Mouse (Mus musculus) forebrain, embryonic 11.5 days (tissue): ENCODE data around the gene Zfp618. TPM values are rescaled to one million over a fixed set of nuclear protein-coding genes. Genes with fewer than 3 reads are reported as not detected.

Source experiments
- ATAC-seq: fragments of 200-750 bp; cut with Nextera tagmentation; replicated peaks from 2 replicates; pipeline ENCODE4 v1.8.0; 2017; ENCODE audit warnings: moderate TSS enrichment; ENCODE audit not compliant: low FRiP score
- DNase-seq: peaks from one replicate; pipeline ENCODE4 v3.0.0-alpha.2; 2017; ENCODE audit warnings: low spot score
- H3K27ac ChIP-seq: fragments of 300-500 bp; sonication (generic); 2 replicates; pipeline ENCODE4 v1.5.1; 2014; ENCODE audit warnings: low read depth, low read length
- H3K27me3 ChIP-seq: fragments of 300-500 bp; sonication (generic); 2 replicates; pipeline ENCODE4 v1.6.1; 2014; ENCODE audit warnings: mild to moderate bottlenecking, low read length, mixed read lengths; ENCODE audit not compliant: control insufficient read depth, insufficient read depth
- H3K36me3 ChIP-seq: fragments of 300-500 bp; sonication (generic); 2 replicates; pipeline ENCODE4 v1.6.1; 2014; ENCODE audit warnings: mild to moderate bottlenecking, low read length, moderate library complexity, mixed read lengths; ENCODE audit not compliant: control insufficient read depth, insufficient read depth
- H3K4me1 ChIP-seq: fragments of 300-500 bp; sonication (generic); replicated peaks from 2 replicates; pipeline ENCODE4 v1.6.1; 2014; ENCODE audit warnings: low read length, mixed read lengths; ENCODE audit not compliant: control insufficient read depth, insufficient read depth
- H3K4me2 ChIP-seq: fragments of 300-500 bp; sonication (generic); 2 replicates; pipeline ENCODE4 v1.6.1; 2014; ENCODE audit warnings: low read depth, mild to moderate bottlenecking, low read length, moderate library complexity, mixed read lengths; ENCODE audit not compliant: severe bottlenecking
- H3K4me3 ChIP-seq: fragments of 300-500 bp; sonication (generic); 2 replicates; pipeline ENCODE4 v1.5.1; 2014; ENCODE audit warnings: low read depth, low read length
- H3K9ac ChIP-seq: fragments of 300-500 bp; sonication (generic); 2 replicates; pipeline ENCODE4 v1.6.1; 2014; ENCODE audit warnings: low read length
- H3K9me3 ChIP-seq: fragments of 300-500 bp; sonication (generic); 2 replicates; pipeline ENCODE4 v1.6.1; 2016; ENCODE audit warnings: low read length, mixed read lengths; ENCODE audit not compliant: control insufficient read depth
- WGBS: fragments of 180-500 bp; shearing (Covaris S2); extraction: QIAGEN DNeasy Blood & Tissue Kit; methylation state at CpG from one replicate; pipeline ENCODE4 v1.1.7; 2014; 5-methylcytosine and 5-hydroxymethylcytosine counted together
- polyA plus RNA-seq: library from polyadenylated mRNA; unstranded; fragments of >200 nt; fragmentation: Nextera tagmentation; extraction: Ambion mirVana; gene quantifications from 2 replicates; pipeline ENCODE4 v1.2.1, GENCODE M21; 2014

The Zfp618 gene
- polyA plus RNA-seq, 1 experiment from 2014 or later = 33.5 TPM

DNA sequence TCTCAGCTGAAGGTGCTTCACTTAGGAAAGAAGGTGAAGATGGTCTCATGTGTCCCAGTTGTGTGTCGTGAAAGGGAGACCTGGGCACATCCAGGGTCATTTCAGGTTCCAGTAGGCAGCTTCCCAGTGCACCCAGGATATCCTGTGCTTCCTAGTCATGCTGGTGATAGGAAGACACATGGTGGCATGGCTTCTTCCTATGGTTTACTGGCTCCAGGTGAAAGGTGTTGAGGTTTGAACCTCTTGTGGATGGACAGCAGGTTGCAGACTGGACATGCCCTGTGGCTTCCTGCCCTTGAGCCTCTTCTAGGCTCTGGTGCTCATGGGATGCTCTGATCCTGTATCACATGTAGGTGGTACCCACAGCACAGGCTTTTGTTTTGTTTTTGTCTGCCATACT is 37.0 kb downstream of the Zfp618 start:
- H3K27ac ChIP-seq = no peak overlapping the region
- ATAC-seq = no peak
- H3K27me3 ChIP-seq = no peaks in the 10 kb centered on the region
- 73% methylated on average over 1 of the region's 1 CpGs for WGBS
- no peak overlapping the region for H3K9ac ChIP-seq
- DNase-seq = no peak
- H3K9me3 ChIP-seq = no peaks in the 10 kb centered on the region
- H3K4me1 ChIP-seq = no peaks in the 10 kb centered on the region
- H3K36me3 ChIP-seq = no peaks in the 10 kb centered on the region
- H3K4me2 ChIP-seq = no peak overlapping the region
- no peak overlapping the region for H3K4me3 ChIP-seq

GRCm38 (mm10) chr4:63004519-63004918 is 39.1 kb downstream of the Zfp618 start:
- no peak overlapping the region for H3K9ac ChIP-seq
- H3K4me3 ChIP-seq = no peak overlapping the region
- H3K9me3 ChIP-seq = no peaks in the 10 kb centered on the region
- DNase-seq = no peak
- no peak overlapping the region for H3K27ac ChIP-seq
- WGBS = 79% methylated on average over 11 of the region's 11 CpGs
- ATAC-seq = no peak
- H3K36me3 ChIP-seq = no peaks in the 10 kb centered on the region
- no peak overlapping the region for H3K4me2 ChIP-seq
- H3K4me1 ChIP-seq = no peaks in the 10 kb centered on the region
- H3K27me3 ChIP-seq = no peaks in the 10 kb centered on the region

GRCm38 (mm10) chr4:63005446-63006185 is 40.2 kb downstream of the Zfp618 start:
- WGBS = 88% methylated on average over 10 of the region's 10 CpGs
- Histone ChIP-seq H3K4me3 (no peak overlapping the region), H3K27ac (no peak overlapping the region), H3K4me2 (no peak overlapping the region), H3K9me3 (no peaks in the 10 kb centered on the region), H3K36me3 (no peaks in the 10 kb centered on the region), H3K4me1 (no peaks in the 10 kb centered on the region), H3K27me3 (no peaks in the 10 kb centered on the region), H3K9ac (no peak overlapping the region)
- DNase-seq (no peak), ATAC-seq (no peak)

GRCm38 (mm10) chr4:63006198-63007155 is 41.1 kb downstream of the Zfp618 start:
- Histone ChIP-seq H3K27me3 (no peaks in the 10 kb centered on the region), H3K4me1 (no peaks in the 10 kb centered on the region), H3K27ac (no peak overlapping the region), H3K9me3 (no peaks in the 10 kb centered on the region), H3K4me2 (no peak overlapping the region), H3K4me3 (no peak overlapping the region), H3K9ac (no peak overlapping the region), H3K36me3 (no peaks in the 10 kb centered on the region)
- no peak for ATAC-seq
- no peak for DNase-seq
- 90% methylated on average over 7 of the region's 7 CpGs for WGBS

- Histone ChIP-seq H3K27ac (no peak overlapping the region), H3K36me3 (no peaks in the 10 kb centered on the region), H3K4me1 (no peaks in the 10 kb centered on the region), H3K4me3 (no peak overlapping the region), H3K27me3 (no peaks in the 10 kb centered on the region), H3K9ac (no peak overlapping the region), H3K9me3 (no peaks in the 10 kb centered on the region), H3K4me2 (no peak overlapping the region)
- WGBS = 89% methylated on average over 9 of the region's 9 CpGs
- peak; percentile 23 for DNase-seq
- ATAC-seq = no peak
Measured at GRCm38 (mm10) chr4:63008206-63008605, 42.8 kb downstream of the Zfp618 start.

GRCm38 (mm10) chr4:63008822-63009221 is 43.4 kb downstream of the Zfp618 start:
- H3K27ac ChIP-seq = no peak overlapping the region
- ATAC-seq (no peak), DNase-seq (no peak)
- no peaks in the 10 kb centered on the region for H3K9me3 ChIP-seq
- H3K27me3 ChIP-seq = no peaks in the 10 kb centered on the region
- no peak overlapping the region for H3K9ac ChIP-seq
- H3K36me3 ChIP-seq = no peaks in the 10 kb centered on the region
- no peaks in the 10 kb centered on the region for H3K4me1 ChIP-seq
- H3K4me2 ChIP-seq = no peak overlapping the region
- no peak overlapping the region for H3K4me3 ChIP-seq
- 88% methylated on average over 3 of the region's 3 CpGs for WGBS

GRCm38 (mm10) chr4:63009821-63010220 is 44.4 kb downstream of the Zfp618 start:
- no peaks in the 10 kb centered on the region for H3K9me3 ChIP-seq
- H3K27ac ChIP-seq = no peak overlapping the region
- no peaks in the 10 kb centered on the region for H3K4me1 ChIP-seq
- H3K36me3 ChIP-seq = no peaks in the 10 kb centered on the region
- peak; percentile 43 for DNase-seq
- H3K27me3 ChIP-seq = no peaks in the 10 kb centered on the region
- ATAC-seq = no peak
- WGBS = 79% methylated on average over 1 of the region's 1 CpGs
- H3K4me2 ChIP-seq = no peak overlapping the region
- no peak overlapping the region for H3K4me3 ChIP-seq
- H3K9ac ChIP-seq = no peak overlapping the region

DNA sequence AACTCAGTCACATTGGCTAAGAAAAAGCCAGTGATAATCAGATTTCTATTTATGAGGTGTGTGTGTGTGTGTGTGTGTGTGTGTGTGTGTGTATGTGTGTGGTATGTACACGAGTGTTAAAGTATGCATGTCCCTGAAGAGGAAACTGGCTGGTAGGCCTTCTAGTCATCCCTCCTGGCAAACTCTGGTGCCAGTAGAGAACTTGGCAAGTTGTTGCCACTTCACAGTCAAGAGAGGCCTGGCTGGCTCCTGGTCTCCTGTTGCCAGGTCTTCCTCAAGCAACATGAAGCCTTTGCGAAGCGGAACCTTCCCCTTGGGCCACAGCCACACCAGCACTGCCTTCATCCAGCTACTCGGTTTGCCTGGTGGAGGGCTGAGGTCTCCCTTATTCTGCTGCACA is 44.9 kb downstream of the Zfp618 start:
- no peaks in the 10 kb centered on the region for H3K4me1 ChIP-seq
- H3K27ac ChIP-seq = no peak overlapping the region
- no peak overlapping the region for H3K9ac ChIP-seq
- no peaks in the 10 kb centered on the region for H3K27me3 ChIP-seq
- 92% methylated on average over 4 of the region's 4 CpGs for WGBS
- ATAC-seq (no peak), DNase-seq (peak; percentile 19)
- H3K36me3 ChIP-seq = no peaks in the 10 kb centered on the region
- no peak overlapping the region for H3K4me3 ChIP-seq
- no peak overlapping the region for H3K4me2 ChIP-seq
- H3K9me3 ChIP-seq = no peaks in the 10 kb centered on the region
